Mouse (Mus musculus): ENCODE measurements at regions not wholly inside any gene's neighbourhood (a gene's known extent, or its start where the extent isn't known, plus 50 kb on each side); places are given as distances from the start of the nearest gene placed in this dataset.
"Not testable (repeated sequence)": the region's sequence is repeated elsewhere in the genome, so short reads cannot be mapped to it uniquely, and the experiment has no call there.

DNA sequence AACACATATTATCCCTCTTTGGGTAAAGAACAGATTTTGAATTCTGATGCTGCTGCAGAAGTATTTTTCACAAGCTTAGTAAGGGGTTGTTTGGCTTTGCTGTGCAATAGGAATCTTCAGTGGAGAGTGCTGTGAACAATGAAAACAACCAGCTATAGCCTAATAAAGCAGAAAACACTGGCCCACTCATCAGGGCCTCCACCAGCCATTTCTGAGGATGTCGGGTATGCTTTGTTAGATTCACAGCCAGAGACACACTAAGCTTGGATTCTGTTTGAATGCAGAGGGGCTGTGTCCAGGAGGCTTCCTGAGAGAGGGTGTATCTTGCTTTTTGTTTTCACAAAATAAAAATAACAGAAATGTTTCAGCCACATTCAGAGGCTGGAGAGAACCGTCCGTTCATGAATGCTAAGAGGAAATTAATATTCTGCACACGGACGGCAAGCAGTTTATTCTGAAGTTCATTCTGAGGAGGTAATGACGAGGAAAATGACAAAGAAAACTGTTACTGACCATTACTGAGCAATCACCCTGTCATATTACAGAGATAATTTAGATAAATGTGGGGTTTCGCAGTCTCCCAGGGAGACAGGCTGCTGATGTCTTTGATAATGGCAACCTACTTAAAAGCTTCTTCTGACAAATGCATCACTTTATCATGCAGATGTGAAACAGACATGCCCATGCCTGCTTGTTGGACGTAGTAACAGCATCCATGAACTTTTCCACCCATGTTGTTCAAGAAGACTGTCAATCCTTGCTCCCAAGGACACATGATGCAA, 198.1 kb upstream of the Myo3a start:
- WGBS (ENCODE audit: insufficient replicate concordance), result 63% methylated on average over 8 of the region's 8 CpGs
- no peaks in the 10 kb centered on the region for H3K27me3 ChIP-seq (ENCODE audit: control insufficient read depth, insufficient read depth, low read length)
- H3K4me2 ChIP-seq (ENCODE audit: low read depth), result no peak overlapping the region
- ATAC-seq (ENCODE audit: insufficient read depth), result no peak
- TF ChIP-seq CTCF (IDR thresholded peaks at IDR 0.05; ENCODE audit: low read depth) (no peak), EP300 (IDR thresholded peaks at IDR 0.05; ENCODE audit: low read depth) (no peak)
- no peaks in the 10 kb centered on the region for H3K9me3 ChIP-seq (ENCODE audit: control insufficient read depth, low read length)
- DNase-seq (ENCODE audit: low read depth in 3 of 3, low spot score in 3 of 3), result no peak
- no peak overlapping the region for H3K9ac ChIP-seq (replicated peaks)
- H3K36me3 ChIP-seq (replicated peaks; ENCODE audit: control insufficient read depth, insufficient read depth, low read depth), result no peaks in the 10 kb centered on the region
- H3K4me1 ChIP-seq (replicated peaks; ENCODE audit: control insufficient read depth in 2 of 2, insufficient read depth in 2 of 2, low read length in 1 of 2), result no peaks in the 10 kb centered on the region
- no peak overlapping the region for H3K27ac ChIP-seq
- H3K4me3 ChIP-seq (ENCODE audit: insufficient read depth in 1 of 2, low read depth in 2 of 2, low read length in 2 of 2), result no peak overlapping the region

DNA sequence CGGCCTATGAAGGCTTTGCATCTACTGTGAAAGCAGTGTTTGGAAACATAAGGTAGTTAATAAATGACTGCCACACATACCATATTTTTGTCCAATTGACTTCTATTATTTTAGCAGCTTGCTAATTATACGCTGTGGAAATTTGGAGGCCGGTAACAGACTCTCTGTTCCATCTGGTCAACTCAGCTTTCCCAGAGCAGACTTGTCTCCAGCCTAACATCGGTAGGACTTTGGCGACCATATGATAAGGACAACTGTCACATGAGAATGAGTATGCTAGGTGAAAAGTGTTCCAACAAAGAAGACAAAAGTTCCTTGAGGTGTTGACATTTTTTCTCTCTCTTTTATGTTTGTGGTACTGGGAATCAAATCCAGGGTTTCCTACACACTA, 197.5 kb upstream of the Myo3a start:
- Histone ChIP-seq H3K4me1 (replicated peaks; ENCODE audit: control insufficient read depth in 2 of 2, insufficient read depth in 2 of 2, low read length in 1 of 2) (no peaks in the 10 kb centered on the region), H3K4me2 (ENCODE audit: low read depth) (no peak overlapping the region), H3K4me3 (ENCODE audit: insufficient read depth in 1 of 2, low read depth in 2 of 2, low read length in 2 of 2) (no peak overlapping the region), H3K27ac (no peak overlapping the region), H3K27me3 (ENCODE audit: control insufficient read depth, insufficient read depth, low read length) (no peaks in the 10 kb centered on the region), H3K9ac (replicated peaks) (no peak overlapping the region), H3K9me3 (ENCODE audit: control insufficient read depth, low read length) (no peaks in the 10 kb centered on the region), H3K36me3 (replicated peaks; ENCODE audit: control insufficient read depth, insufficient read depth, low read depth) (no peaks in the 10 kb centered on the region)
- 77% methylated on average over 5 of the region's 5 CpGs for WGBS (ENCODE audit: insufficient replicate concordance)
- ATAC-seq (ENCODE audit: insufficient read depth), result no peak
- DNase-seq (ENCODE audit: low read depth in 3 of 3, low spot score in 3 of 3), result no peak
- TF ChIP-seq EP300 (IDR thresholded peaks at IDR 0.05; ENCODE audit: low read depth) (no peak), CTCF (IDR thresholded peaks at IDR 0.05; ENCODE audit: low read depth) (no peak)

DNA sequence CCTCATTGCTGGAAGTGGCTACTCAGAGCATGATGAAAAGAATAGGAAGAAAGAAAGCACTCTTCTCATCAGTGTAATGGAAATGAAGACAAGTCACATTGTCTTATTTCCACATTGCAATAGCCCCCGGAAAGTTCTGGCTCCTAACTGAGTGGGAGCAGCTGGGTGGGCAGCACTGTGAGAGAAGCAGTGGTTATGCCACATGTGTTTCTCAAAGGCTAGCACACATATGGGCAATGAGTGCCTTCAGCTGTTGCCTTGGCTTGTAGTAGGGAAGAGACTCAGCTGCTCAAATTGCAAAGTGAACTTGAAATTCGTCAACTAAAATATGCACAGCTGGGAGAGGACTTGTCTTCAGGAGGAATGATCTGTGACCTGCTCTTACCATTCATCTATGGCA, 190.5 kb upstream of the Myo3a start:
- Histone ChIP-seq H3K4me1 (replicated peaks; ENCODE audit: control insufficient read depth in 2 of 2, insufficient read depth in 2 of 2, low read length in 1 of 2) (no peaks in the 10 kb centered on the region), H3K9ac (replicated peaks) (no peak overlapping the region), H3K36me3 (replicated peaks; ENCODE audit: control insufficient read depth, insufficient read depth, low read depth) (no peaks in the 10 kb centered on the region), H3K9me3 (ENCODE audit: control insufficient read depth, low read length) (no peaks in the 10 kb centered on the region), H3K27ac (no peak overlapping the region), H3K27me3 (ENCODE audit: control insufficient read depth, insufficient read depth, low read length) (no peaks in the 10 kb centered on the region), H3K4me2 (ENCODE audit: low read depth) (no peak overlapping the region), H3K4me3 (ENCODE audit: insufficient read depth in 1 of 2, low read depth in 2 of 2, low read length in 2 of 2) (no peak overlapping the region)
- no peak for DNase-seq (ENCODE audit: low read depth in 3 of 3, low spot score in 3 of 3)
- ATAC-seq (ENCODE audit: insufficient read depth), result no peak
- no peak for TF ChIP-seq EP300 (IDR thresholded peaks at IDR 0.05; ENCODE audit: low read depth)
- no peak for TF ChIP-seq CTCF (IDR thresholded peaks at IDR 0.05; ENCODE audit: low read depth)
- 64% methylated on average over 2 of the region's 2 CpGs for WGBS (ENCODE audit: insufficient replicate concordance)

DNA sequence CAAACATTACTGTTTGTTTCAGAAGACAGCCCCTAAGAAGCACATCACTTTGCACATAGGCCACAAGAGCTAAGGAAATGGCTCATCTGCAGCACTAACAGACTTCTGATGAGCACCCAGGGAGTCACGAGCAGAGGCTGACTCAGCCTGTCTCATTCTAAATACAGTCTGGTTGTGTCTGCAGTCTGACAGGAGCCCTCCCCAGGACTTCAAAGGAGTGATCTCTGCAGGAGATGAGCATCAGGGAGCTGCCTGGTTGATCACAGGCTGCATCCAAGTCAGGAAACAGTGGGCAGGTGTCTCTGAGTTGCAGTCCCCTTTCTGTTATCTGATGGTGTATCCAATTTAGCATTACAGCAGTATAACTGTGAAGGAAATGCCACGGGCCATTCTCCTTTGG, 188.5 kb upstream of the Myo3a start:
- TF ChIP-seq CTCF (IDR thresholded peaks at IDR 0.05; ENCODE audit: low read depth) (no peak), EP300 (IDR thresholded peaks at IDR 0.05; ENCODE audit: low read depth) (no peak)
- ATAC-seq (ENCODE audit: insufficient read depth), result no peak

DNA sequence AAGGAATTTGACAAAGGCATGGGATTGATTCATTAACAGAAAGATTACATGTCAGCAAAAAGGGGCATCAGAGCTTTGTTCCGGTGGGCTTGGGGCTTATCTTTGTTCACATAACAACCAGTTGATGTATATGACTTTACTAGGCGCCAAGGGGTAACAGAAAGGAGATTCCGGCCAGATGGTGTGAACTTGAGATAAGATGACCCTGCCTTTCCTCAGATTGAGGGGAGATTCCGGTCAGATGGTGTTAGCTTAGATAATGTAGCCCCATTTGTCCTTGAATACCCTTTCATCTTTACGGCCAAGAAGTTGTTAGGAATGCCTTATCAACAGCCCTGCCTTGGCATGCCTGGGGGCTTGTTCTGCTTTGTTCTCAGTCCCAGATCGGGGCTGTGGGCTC, 183.4 kb upstream of the Myo3a start:
- not testable (repeated sequence) for H3K27ac ChIP-seq
- WGBS (ENCODE audit: insufficient replicate concordance), result 48% methylated on average over 6 of the region's 6 CpGs

More for the DNA sequence above, 188.5 kb upstream of the Myo3a start:
- 29% methylated on average over 2 of the region's 2 CpGs for WGBS (ENCODE audit: insufficient replicate concordance)
- Histone ChIP-seq H3K9me3 (ENCODE audit: control insufficient read depth, low read length) (no peaks in the 10 kb centered on the region), H3K27ac (no peak overlapping the region), H3K27me3 (ENCODE audit: control insufficient read depth, insufficient read depth, low read length) (no peaks in the 10 kb centered on the region), H3K36me3 (replicated peaks; ENCODE audit: control insufficient read depth, insufficient read depth, low read depth) (no peaks in the 10 kb centered on the region), H3K4me1 (replicated peaks; ENCODE audit: control insufficient read depth in 2 of 2, insufficient read depth in 2 of 2, low read length in 1 of 2) (no peaks in the 10 kb centered on the region), H3K9ac (replicated peaks) (no peak overlapping the region), H3K4me2 (ENCODE audit: low read depth) (no peak overlapping the region), H3K4me3 (ENCODE audit: insufficient read depth in 1 of 2, low read depth in 2 of 2, low read length in 2 of 2) (no peak overlapping the region)
- no peak for DNase-seq (ENCODE audit: low read depth in 3 of 3, low spot score in 3 of 3)

More for the DNA sequence above, 183.4 kb upstream of the Myo3a start:
- ATAC-seq (ENCODE audit: insufficient read depth); H3K36me3 ChIP-seq (replicated peaks; ENCODE audit: control insufficient read depth, insufficient read depth, low read depth); DNase-seq (ENCODE audit: low read depth in 3 of 3, low spot score in 3 of 3); H3K4me1 ChIP-seq (replicated peaks; ENCODE audit: control insufficient read depth in 2 of 2, insufficient read depth in 2 of 2, low read length in 1 of 2); H3K4me3 ChIP-seq (ENCODE audit: insufficient read depth in 1 of 2, low read depth in 2 of 2, low read length in 2 of 2); H3K9me3 ChIP-seq (ENCODE audit: control insufficient read depth, low read length); H3K9ac ChIP-seq (replicated peaks); H3K27me3 ChIP-seq (ENCODE audit: control insufficient read depth, insufficient read depth, low read length); H3K4me2 ChIP-seq (ENCODE audit: low read depth): not testable (repeated sequence)

All from liver, embryonic 14.5 days (tissue).